Mouse (Mus musculus) heart, adult 2 months (tissue): Measurements from ENCODE around the gene Tmem236. TPM values are rescaled to one million over a fixed set of nuclear protein-coding genes. Genes with fewer than 3 reads are reported as not detected.

Experiments used
- DNase-seq, 2 experiments: peaks; one replicate each; pipeline ENCODE4 v3.0.0; 2021
- H3K27ac ChIP-seq: fragments of 200-600 bp; 2 replicates; pipeline ENCODE4 v1.8.1; 2022
- H3K27me3 ChIP-seq: fragments of 200-500 bp; 2 replicates; pipeline ENCODE4 v1.6.1; 2012; ENCODE audit warnings: mild to moderate bottlenecking, low read length, inconsistent platforms, mixed read lengths; ENCODE audit not compliant: control insufficient read depth, insufficient read depth
- H3K36me3 ChIP-seq: fragments of 200-500 bp; 2 replicates; pipeline ENCODE4 v1.6.1; 2012; ENCODE audit warnings: low read length, inconsistent platforms; ENCODE audit not compliant: control insufficient read depth, insufficient read depth
- H3K4me1 ChIP-seq: fragments of 200-500 bp; 2 replicates; pipeline ENCODE4 v1.6.1; 2011; ENCODE audit warnings: low read length; ENCODE audit not compliant: control insufficient read depth, insufficient read depth
- H3K4me3 ChIP-seq: fragments of 200-600 bp; 2 replicates; pipeline ENCODE4 v1.8.1; 2022
- H3K79me2 ChIP-seq: fragments of 200-500 bp; replicated peaks from 2 replicates; pipeline ENCODE4 v1.6.1; 2012; ENCODE audit warnings: mild to moderate bottlenecking, inconsistent platforms, low read length, moderate library complexity, mixed read lengths; ENCODE audit not compliant: control insufficient read depth, insufficient read depth
- H3K9ac ChIP-seq: fragments of 200-500 bp; 2 replicates; pipeline ENCODE4 v1.6.1; 2012; ENCODE audit warnings: low read depth, mild to moderate bottlenecking, control low read depth, inconsistent platforms, low read length, mixed read lengths
- CTCF ChIP-seq: fragments of 200-600 bp; IDR thresholded peaks from 2 replicates; pipeline ENCODE4 v1.8.1; 2022; ENCODE audit warnings: antibody characterized with exemption, mild to moderate bottlenecking, moderate library complexity
- EP300 ChIP-seq: fragments of 200-500 bp; IDR thresholded peaks from 2 replicates; pipeline ENCODE4 v1.6.1; 2011; ENCODE audit warnings: low read depth, low read length, control low read depth; ENCODE audit not compliant: insufficient read depth
- POLR2A ChIP-seq: fragments of 200-500 bp; IDR thresholded peaks from 2 replicates; pipeline ENCODE4 v1.6.1; 2011; ENCODE audit warnings: mild to moderate bottlenecking, low read depth, low read length, control low read depth; ENCODE audit not compliant: insufficient read depth
- WGBS: fragments of 180-500 bp; shearing (Covaris S2); methylation state at CpG from one replicate; pipeline ENCODE4 v1.1.7; 2018; 5-methylcytosine and 5-hydroxymethylcytosine counted together
- intact Hi-C: fragments of 180-260 bp; cut with DNase I; formaldehyde crosslinking; loops from one replicate; pipeline ENCODE4 v1.15.1; 2025
- polyA plus RNA-seq: library from polyadenylated mRNA; depleted of rRNA; stranded (reverse); fragments of >200 nt; gene quantifications from 2 replicates; pipeline ENCODE4 v1.2.3, GENCODE M21; 2012
- total RNA-seq, 2 experiments: library from RNA; stranded (reverse); gene quantifications; 2 replicates each; pipeline ENCODE4 v1.2.3; 2021

Tmem236 gene
- total and polyA plus RNA-seq, 3 experiments: 0.08 TPM; not detected in 2

GRCm38 (mm10) chr2:14232897-14233296, 58.6 kb downstream of the Tmem236 start:
- Histone ChIP-seq H3K27ac (no peak overlapping the region), H3K36me3 (no peaks in the 10 kb centered on the region), H3K79me2 (no peaks in the 10 kb centered on the region), H3K4me3 (no peak overlapping the region), H3K4me1 (no peaks in the 10 kb centered on the region), H3K27me3 (no peaks in the 10 kb centered on the region), H3K9ac (no peak overlapping the region)
- intact Hi-C loops: no loop called here
- no peak for TF ChIP-seq EP300
- no peak for TF ChIP-seq POLR2A
- TF ChIP-seq CTCF: no peak
- DNase-seq: no peak
- WGBS: 40% methylated on average over 1 of the region's 1 CpGs

GRCm38 (mm10) chr2:14233983-14234382, 59.7 kb downstream of the Tmem236 start:
- intact Hi-C loops: no loop called here
- DNase-seq: no peak
- no peaks in the 10 kb centered on the region for H3K27me3 ChIP-seq
- no peak overlapping the region for H3K9ac ChIP-seq
- H3K4me3 ChIP-seq: no peak overlapping the region
- 65% methylated on average over 2 of the region's 2 CpGs for WGBS
- H3K4me1 ChIP-seq: no peaks in the 10 kb centered on the region
- H3K36me3 ChIP-seq: no peaks in the 10 kb centered on the region
- H3K27ac ChIP-seq: no peak overlapping the region
- no peaks in the 10 kb centered on the region for H3K79me2 ChIP-seq
- TF ChIP-seq POLR2A (no peak), EP300 (no peak), CTCF (no peak)

GRCm38 (mm10) chr2:14235319-14235718, 61.0 kb downstream of the Tmem236 start:
- Histone ChIP-seq H3K79me2 (no peaks in the 10 kb centered on the region), H3K9ac (no peak overlapping the region), H3K36me3 (no peaks in the 10 kb centered on the region), H3K27me3 (no peaks in the 10 kb centered on the region), H3K4me1 (no peaks in the 10 kb centered on the region), H3K27ac (no peak overlapping the region), H3K4me3 (no peak overlapping the region)
- DNase-seq: no peak
- WGBS: 50% methylated on average over 5 of the region's 5 CpGs
- intact Hi-C loops: no loop called here
- TF ChIP-seq EP300 (no peak), CTCF (no peak), POLR2A (no peak)

- 91% methylated on average over 4 of the region's 4 CpGs for WGBS
- no peaks in the 10 kb centered on the region for H3K36me3 ChIP-seq
- no peaks in the 10 kb centered on the region for H3K79me2 ChIP-seq
- no peaks in the 10 kb centered on the region for H3K4me1 ChIP-seq
- intact Hi-C loops: no loop called here
- no peak overlapping the region for H3K27ac ChIP-seq
- no peaks in the 10 kb centered on the region for H3K27me3 ChIP-seq
- TF ChIP-seq EP300 (no peak), POLR2A (no peak), CTCF (no peak)
- DNase-seq: no peak
- H3K9ac ChIP-seq: no peak overlapping the region
- no peak overlapping the region for H3K4me3 ChIP-seq
Observed at GRCm38 (mm10) chr2:14236920-14237319, 62.6 kb downstream of the Tmem236 start.

- H3K9ac ChIP-seq: no peak overlapping the region
- H3K36me3 ChIP-seq: no peaks in the 10 kb centered on the region
- H3K4me3 ChIP-seq: no peak overlapping the region
- no peaks in the 10 kb centered on the region for H3K27me3 ChIP-seq
- no peak overlapping the region for H3K27ac ChIP-seq
- WGBS: 34% methylated on average over 4 of the region's 4 CpGs
- no peaks in the 10 kb centered on the region for H3K4me1 ChIP-seq
- intact Hi-C loops: no loop called here
- TF ChIP-seq CTCF (no peak), EP300 (no peak), POLR2A (no peak)
- H3K79me2 ChIP-seq: no peaks in the 10 kb centered on the region
- DNase-seq: no peak
Observed at GRCm38 (mm10) chr2:14237723-14238122, 63.4 kb downstream of the Tmem236 start.

- no peak for DNase-seq
- WGBS: 43% methylated on average over 5 of the region's 5 CpGs
Observed at GRCm38 (mm10) chr2:14239151-14239550, 64.8 kb downstream of the Tmem236 start.

More at GRCm38 (mm10) chr2:14239151-14239550, 64.8 kb downstream of the Tmem236 start:
- Histone ChIP-seq H3K9ac (no peak overlapping the region), H3K27me3 (no peaks in the 10 kb centered on the region), H3K27ac (no peak overlapping the region), H3K36me3 (no peaks in the 10 kb centered on the region), H3K79me2 (no peaks in the 10 kb centered on the region), H3K4me3 (no peak overlapping the region), H3K4me1 (no peaks in the 10 kb centered on the region)
- intact Hi-C loops: no loop called here
- TF ChIP-seq POLR2A: no peak
- no peak for TF ChIP-seq CTCF
- TF ChIP-seq EP300: no peak
